Mouse (Mus musculus) forebrain, postnatal 0 days (tissue): ENCODE measurements around the gene Hand1. TPM values are rescaled to one million over a fixed set of nuclear protein-coding genes. Genes with fewer than 3 reads are reported as not detected.
"Not testable (repeated sequence)": the region's sequence is repeated elsewhere in the genome, so short reads cannot be mapped to it uniquely, and the experiment has no call there.

Experiments used
- ATAC-seq: fragments of 200-750 bp; cut with Nextera tagmentation; 2 replicates; pipeline ENCODE4 v1.8.0; 2017; ENCODE audit warnings: mild to moderate bottlenecking, moderate library complexity
- DNase-seq: peaks from one replicate; pipeline ENCODE4 v3.0.0-alpha.2; 2015
- H3K27ac ChIP-seq: fragments of 300-500 bp; sonication (generic); 2 replicates; pipeline ENCODE4 v1.5.1; 2014; ENCODE audit warnings: low read depth, mild to moderate bottlenecking, antibody characterized with exemption, low read length, moderate library complexity, mixed read lengths
- H3K27me3 ChIP-seq: fragments of 300-500 bp; sonication (generic); 2 replicates; pipeline ENCODE4 v1.6.1; 2014; ENCODE audit warnings: mild to moderate bottlenecking, low read length, mixed read lengths; ENCODE audit not compliant: insufficient read depth
- H3K36me3 ChIP-seq: fragments of 300-500 bp; sonication (generic); 2 replicates; pipeline ENCODE4 v1.6.1; 2014; ENCODE audit warnings: mild to moderate bottlenecking, moderate library complexity; ENCODE audit not compliant: insufficient read depth
- H3K4me1 ChIP-seq: fragments of 300-500 bp; sonication (generic); 2 replicates; pipeline ENCODE4 v1.6.1; 2014; ENCODE audit warnings: antibody characterized with exemption; ENCODE audit not compliant: insufficient read depth
- H3K4me2 ChIP-seq: fragments of 300-500 bp; sonication (generic); 2 replicates; pipeline ENCODE4 v1.6.1; 2014; ENCODE audit warnings: low read depth, mild to moderate bottlenecking, moderate library complexity
- H3K4me3 ChIP-seq: fragments of 300-500 bp; sonication (generic); 2 replicates; pipeline ENCODE4 v1.5.1; 2014; ENCODE audit warnings: low read depth, low read length, mixed read lengths
- H3K9ac ChIP-seq: fragments of 300-500 bp; sonication (generic); 2 replicates; pipeline ENCODE4 v1.6.1; 2014; ENCODE audit warnings: mild to moderate bottlenecking
- H3K9me3 ChIP-seq: fragments of 300-500 bp; sonication (generic); 2 replicates; pipeline ENCODE4 v1.6.1; 2016; ENCODE audit warnings: low read length
- CTCF ChIP-seq: sonication (generic); IDR thresholded peaks from 2 replicates; pipeline ENCODE4 v1.5.1; 2016; ENCODE audit warnings: antibody characterized with exemption, control low read depth, low read depth
- WGBS: fragments of 180-500 bp; shearing (Covaris S2); extraction: QIAGEN DNeasy Blood & Tissue Kit; methylation state at CpG from one replicate; pipeline ENCODE4 v1.1.7; 2014; 5-methylcytosine and 5-hydroxymethylcytosine counted together
- polyA plus RNA-seq: library from polyadenylated mRNA; unstranded; fragments of >200 nt; fragmentation: Nextera tagmentation; extraction: Ambion mirVana; gene quantifications from 2 replicates; pipeline ENCODE4 v1.2.1, GENCODE M21; 2015
- total RNA-seq: library from RNA; depleted of rRNA; stranded (reverse); fragments of >200 nt; gene quantifications from 2 replicates; pipeline ENCODE4 v1.2.3, GENCODE M21; 2014

The Hand1 gene
- total and polyA plus RNA-seq, 2 experiments from 2014 or later = not detected

GRCm38 (mm10) chr11:57827048-57827914 is 5.3 kb downstream of the Hand1 start:
- Histone ChIP-seq H3K9me3 (no peaks in the 10 kb centered on the region), H3K9ac (no peak overlapping the region), H3K4me2 (peak overlapping the region; percentile 33), H3K4me3 (peak overlapping the region; percentile 21), H3K4me1 (no peaks in the 10 kb centered on the region), H3K27me3 (peaks cover 64% of the 10 kb centered on the region), H3K36me3 (no peaks in the 10 kb centered on the region), H3K27ac (no peak overlapping the region)
- 1% methylated on average over 41 of the region's 41 CpGs for whole genome bisulfite sequencing
- ATAC-seq = no peak
- no peak for TF ChIP-seq CTCF
- no peak for DNase-seq

GRCm38 (mm10) chr11:57825234-57825633 is 7.4 kb downstream of the Hand1 start:
- ATAC-seq, H3K9me3 ChIP-seq, H3K27ac ChIP-seq, DNase-seq, H3K4me2 ChIP-seq, H3K4me3 ChIP-seq, H3K9ac ChIP-seq, H3K36me3 ChIP-seq, H3K4me1 ChIP-seq: not testable (repeated sequence)
- peaks cover 47% of the 10 kb centered on the region for H3K27me3 ChIP-seq
- 56% methylated on average over 11 of the region's 11 CpGs for WGBS

GRCm38 (mm10) chr11:57823714-57824113 is 8.9 kb downstream of the Hand1 start:
- no peaks in the 10 kb centered on the region for H3K36me3 ChIP-seq
- H3K27me3 ChIP-seq = peaks cover 32% of the 10 kb centered on the region
- no peak for ATAC-seq
- H3K4me2 ChIP-seq = no peak overlapping the region
- TF ChIP-seq CTCF = no peak
- no peaks in the 10 kb centered on the region for H3K9me3 ChIP-seq
- 75% methylated on average over 7 of the region's 7 CpGs for WGBS
- H3K4me3 ChIP-seq = no peak overlapping the region
- H3K27ac ChIP-seq = no peak overlapping the region
- H3K4me1 ChIP-seq = no peaks in the 10 kb centered on the region
- no peak overlapping the region for H3K9ac ChIP-seq
- DNase-seq = no peak

- H3K4me1 ChIP-seq, H3K9me3 ChIP-seq, H3K4me3 ChIP-seq, H3K4me2 ChIP-seq, H3K36me3 ChIP-seq, H3K27ac ChIP-seq, H3K9ac ChIP-seq, ATAC-seq, DNase-seq: not testable (repeated sequence)
- H3K27me3 ChIP-seq = peaks cover 26% of the 10 kb centered on the region
- WGBS = 86% methylated on average over 2 of the region's 2 CpGs
Measured at GRCm38 (mm10) chr11:57823159-57823558, 9.5 kb downstream of the Hand1 start.

GRCm38 (mm10) chr11:57819999-57820581 is 12.5 kb downstream of the Hand1 start:
- no peak overlapping the region for H3K4me2 ChIP-seq
- no peaks in the 10 kb centered on the region for H3K9me3 ChIP-seq
- H3K36me3 ChIP-seq = no peaks in the 10 kb centered on the region
- 33% methylated on average over 9 of the region's 9 CpGs for WGBS
- DNase-seq (peak; percentile 69), ATAC-seq (peak; percentile 63)
- H3K4me3 ChIP-seq = no peak overlapping the region
- H3K27ac ChIP-seq = no peak overlapping the region
- H3K27me3 ChIP-seq = peaks cover 5% of the 10 kb centered on the region; the same call in 1 of the 2 replicates
- TF ChIP-seq CTCF = peak; percentile 85
- no peak overlapping the region for H3K9ac ChIP-seq
- H3K4me1 ChIP-seq = no peaks in the 10 kb centered on the region

- Histone ChIP-seq H3K36me3 (no peaks in the 10 kb centered on the region), H3K27me3 (no peaks in the 10 kb centered on the region), H3K9me3 (no peaks in the 10 kb centered on the region), H3K27ac (no peak overlapping the region), H3K4me3 (no peak overlapping the region), H3K4me1 (no peaks in the 10 kb centered on the region), H3K4me2 (no peak overlapping the region), H3K9ac (no peak overlapping the region)
- ATAC-seq = no peak
- TF ChIP-seq CTCF = 0 out of 2 replicates have a peak, but pooled peaks have one; percentile 11
- DNase-seq = no peak
- WGBS = 87% methylated on average over 4 of the region's 4 CpGs
Measured at GRCm38 (mm10) chr11:57818189-57818588, 14.4 kb downstream of the Hand1 start.

GRCm38 (mm10) chr11:57813641-57814040 is 19.0 kb downstream of the Hand1 start:
- WGBS = 87% methylated on average over 3 of the region's 3 CpGs
- H3K36me3 ChIP-seq = peaks cover 28% of the 10 kb centered on the region
- no peaks in the 10 kb centered on the region for H3K9me3 ChIP-seq
- no peak for ATAC-seq
- H3K4me1 ChIP-seq = no peaks in the 10 kb centered on the region
- H3K4me2 ChIP-seq = no peak overlapping the region
- H3K27me3 ChIP-seq = no peaks in the 10 kb centered on the region
- no peak overlapping the region for H3K27ac ChIP-seq
- TF ChIP-seq CTCF = no peak
- H3K4me3 ChIP-seq = no peak overlapping the region
- H3K9ac ChIP-seq = no peak overlapping the region
- DNase-seq = no peak
